Mouse (Mus musculus): ENCODE measurements around the gene Slc6a3. TPM values are rescaled to one million over a fixed set of nuclear protein-coding genes. Genes with fewer than 3 reads are reported as not detected.

Gene Slc6a3
- total and polyA plus RNA-seq, 2 experiments from 2014 or later: not detected

DNA sequence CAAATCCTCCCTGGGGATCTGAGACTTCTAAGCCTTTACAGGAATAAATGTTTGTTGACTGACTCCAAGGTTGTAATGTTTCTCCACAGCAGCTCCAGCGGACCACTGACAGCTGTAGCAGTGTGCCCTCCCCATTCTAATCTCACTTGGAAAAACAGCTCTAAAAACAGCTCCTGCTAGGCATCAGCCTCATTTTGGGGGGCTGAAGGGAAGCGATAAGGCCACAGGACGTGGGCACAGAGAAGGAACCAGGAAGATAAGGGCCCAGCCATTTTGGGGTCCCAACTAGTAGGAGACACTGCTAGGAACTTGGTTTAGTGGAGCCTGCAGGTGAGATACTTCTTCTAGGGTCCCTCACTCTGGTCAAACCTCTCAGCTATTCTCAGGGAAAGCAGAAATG is 1.3 kb upstream of the Slc6a3 start:
- DNase-seq (ENCODE audit: low spot score): no peak
- Histone ChIP-seq H3K9me3 (replicated peaks; ENCODE audit: control insufficient read depth, low read length) (no peaks in the 10 kb centered on the region), H3K4me3 (ENCODE audit: low read depth, low read length) (no peak overlapping the region), H3K4me1 (ENCODE audit: control insufficient read depth, insufficient read depth) (peaks cover 8% of the 10 kb centered on the region; the same call in 1 of the 2 replicates), H3K36me3 (replicated peaks; ENCODE audit: control insufficient read depth, insufficient read depth, low read length) (no peaks in the 10 kb centered on the region), H3K9ac (replicated peaks; ENCODE audit: low read depth, low read length) (no peak overlapping the region), H3K27me3 (ENCODE audit: control insufficient read depth, insufficient read depth, low read length) (peaks cover 51% of the 10 kb centered on the region), H3K4me2 (ENCODE audit: low read depth, low read length) (no peak overlapping the region), H3K27ac (ENCODE audit: low read depth) (no peak overlapping the region)
- no peak for TF ChIP-seq CTCF (IDR thresholded peaks at IDR 0.05; ENCODE audit: low read depth)
- no peak for TF ChIP-seq EP300 (IDR thresholded peaks at IDR 0.05; ENCODE audit: low read depth)
- no peak for ATAC-seq (ENCODE audit: insufficient read depth, low read depth)
- 31% methylated on average over 3 of the region's 3 CpGs for WGBS

DNA sequence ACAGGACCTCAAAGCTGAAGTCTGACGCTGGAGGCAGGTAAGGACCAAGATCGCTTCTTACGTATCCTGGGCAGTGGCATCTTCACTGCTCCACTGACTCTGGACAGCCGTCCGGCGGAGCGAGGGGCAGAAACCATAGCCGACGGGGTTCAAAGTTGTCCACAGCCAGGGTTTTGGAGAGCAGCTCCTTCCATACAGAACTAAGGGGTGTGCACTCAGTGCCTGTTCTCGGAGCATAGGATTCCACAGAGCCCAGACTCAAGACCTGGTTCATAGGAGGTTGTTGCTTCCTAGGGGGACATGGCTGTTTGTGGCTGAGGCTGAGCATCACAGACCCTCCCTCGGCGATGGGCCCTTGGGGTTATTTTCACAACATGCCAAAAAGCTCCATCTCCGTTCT is 277 bp downstream of the Slc6a3 start:
- Histone ChIP-seq H3K27me3 (ENCODE audit: control insufficient read depth, insufficient read depth, low read length) (peaks cover 51% of the 10 kb centered on the region), H3K4me1 (ENCODE audit: control insufficient read depth, insufficient read depth) (peaks cover 8% of the 10 kb centered on the region; the same call in 1 of the 2 replicates), H3K4me2 (ENCODE audit: low read depth, low read length) (peak overlapping the region; percentile 69), H3K4me3 (ENCODE audit: low read depth, low read length) (peak overlapping the region; percentile 45), H3K9me3 (replicated peaks; ENCODE audit: control insufficient read depth, low read length) (no peaks in the 10 kb centered on the region), H3K27ac (ENCODE audit: low read depth) (no peak overlapping the region), H3K36me3 (replicated peaks; ENCODE audit: control insufficient read depth, insufficient read depth, low read length) (no peaks in the 10 kb centered on the region), H3K9ac (replicated peaks; ENCODE audit: low read depth, low read length) (no peak overlapping the region; the same call in 1 of the 2 replicates)
- no peak for ATAC-seq (ENCODE audit: insufficient read depth, low read depth)
- DNase-seq (ENCODE audit: low spot score): no peak
- TF ChIP-seq EP300 (IDR thresholded peaks at IDR 0.05; ENCODE audit: low read depth) (no peak), CTCF (IDR thresholded peaks at IDR 0.05; ENCODE audit: low read depth) (no peak)
- 21% methylated on average over 13 of the region's 13 CpGs for WGBS

DNA sequence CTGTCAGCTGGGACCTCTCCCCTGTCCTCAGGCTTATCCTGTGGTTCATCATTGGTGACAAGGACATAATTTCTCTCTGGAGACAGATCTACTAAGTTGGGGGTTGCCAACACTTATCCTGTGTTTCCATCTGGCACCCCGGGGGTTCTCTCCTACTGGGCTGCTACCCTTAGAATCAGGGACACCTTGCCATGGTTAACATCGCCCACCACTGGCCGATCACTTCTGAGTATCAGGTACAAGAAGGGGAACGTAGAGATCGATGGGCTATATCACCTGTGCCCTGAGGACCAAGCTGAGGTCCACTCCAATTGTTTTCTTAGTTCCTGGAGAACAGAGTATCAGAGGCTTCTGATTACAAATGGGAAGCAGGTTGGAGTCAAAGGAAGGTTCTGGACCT is 27.7 kb downstream of the Slc6a3 start:
- ATAC-seq (ENCODE audit: insufficient read depth, low read depth): no peak
- Histone ChIP-seq H3K9me3 (replicated peaks; ENCODE audit: control insufficient read depth, low read length) (no peaks in the 10 kb centered on the region), H3K4me3 (ENCODE audit: low read depth, low read length) (no peak overlapping the region), H3K4me2 (ENCODE audit: low read depth, low read length) (no peak overlapping the region), H3K9ac (replicated peaks; ENCODE audit: low read depth, low read length) (no peak overlapping the region), H3K4me1 (ENCODE audit: control insufficient read depth, insufficient read depth) (no peaks in the 10 kb centered on the region), H3K36me3 (replicated peaks; ENCODE audit: control insufficient read depth, insufficient read depth, low read length) (no peaks in the 10 kb centered on the region), H3K27me3 (ENCODE audit: control insufficient read depth, insufficient read depth, low read length) (no peaks in the 10 kb centered on the region), H3K27ac (ENCODE audit: low read depth) (no peak overlapping the region)
- DNase-seq (ENCODE audit: low spot score): no peak
- TF ChIP-seq CTCF (IDR thresholded peaks at IDR 0.05; ENCODE audit: low read depth) (no peak), EP300 (IDR thresholded peaks at IDR 0.05; ENCODE audit: low read depth) (no peak)
- WGBS: 72% methylated on average over 5 of the region's 5 CpGs

DNA sequence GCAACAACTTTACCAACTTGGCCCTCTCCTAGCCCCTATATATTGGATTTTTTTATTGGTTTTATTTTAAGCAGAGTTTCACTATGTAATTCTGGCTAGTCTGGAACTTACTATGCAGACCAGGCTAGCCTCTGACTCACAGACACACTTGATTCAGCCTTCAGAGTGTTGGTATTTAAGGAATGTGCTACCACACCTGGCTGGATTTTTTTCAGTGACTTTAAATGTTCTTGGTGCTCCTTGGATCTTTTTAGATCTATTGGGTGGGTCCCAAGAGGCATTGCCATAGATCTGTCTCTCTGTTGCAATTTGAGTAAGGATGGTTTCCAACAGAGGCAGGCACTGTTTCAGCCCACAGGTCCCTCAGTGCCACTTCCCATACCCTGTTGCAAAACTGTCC is 38.5 kb downstream of the Slc6a3 start:
- Histone ChIP-seq H3K4me2 (ENCODE audit: low read depth, low read length) (no peak overlapping the region), H3K4me3 (ENCODE audit: low read depth, low read length) (no peak overlapping the region), H3K9me3 (replicated peaks; ENCODE audit: control insufficient read depth, low read length) (no peaks in the 10 kb centered on the region), H3K27me3 (ENCODE audit: control insufficient read depth, insufficient read depth, low read length) (no peaks in the 10 kb centered on the region), H3K36me3 (replicated peaks; ENCODE audit: control insufficient read depth, insufficient read depth, low read length) (no peaks in the 10 kb centered on the region), H3K9ac (replicated peaks; ENCODE audit: low read depth, low read length) (no peak overlapping the region), H3K27ac (ENCODE audit: low read depth) (no peak overlapping the region), H3K4me1 (ENCODE audit: control insufficient read depth, insufficient read depth) (no peaks in the 10 kb centered on the region)
- no peak for DNase-seq (ENCODE audit: low spot score)
- TF ChIP-seq CTCF (IDR thresholded peaks at IDR 0.05; ENCODE audit: low read depth) (no peak), EP300 (IDR thresholded peaks at IDR 0.05; ENCODE audit: low read depth) (no peak)
- ATAC-seq (ENCODE audit: insufficient read depth, low read depth): no peak

DNA sequence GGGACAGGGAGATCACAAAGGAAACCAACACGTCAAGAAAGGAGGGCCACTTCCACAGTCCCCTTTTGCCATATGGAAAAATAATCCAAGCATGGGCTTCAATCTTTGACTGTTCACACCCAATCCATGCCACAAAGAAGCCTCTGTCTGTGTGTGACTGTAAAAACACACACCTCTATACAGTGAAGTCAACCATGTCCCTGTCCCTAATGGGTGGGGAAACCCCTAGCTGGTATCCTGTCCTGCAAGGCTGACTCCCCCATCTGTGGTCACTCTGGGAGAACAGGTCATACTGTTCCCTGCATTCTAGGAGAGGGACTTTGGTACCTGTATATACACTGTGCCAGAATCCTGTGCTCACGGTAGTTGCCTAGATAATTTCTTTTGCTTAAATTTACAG is 40.7 kb downstream of the Slc6a3 start:
- no peak for DNase-seq (ENCODE audit: low spot score)
- H3K4me3 ChIP-seq (ENCODE audit: low read depth, low read length): no peak overlapping the region
- no peaks in the 10 kb centered on the region for H3K4me1 ChIP-seq (ENCODE audit: control insufficient read depth, insufficient read depth)
- no peak overlapping the region for H3K4me2 ChIP-seq (ENCODE audit: low read depth, low read length)
- H3K9me3 ChIP-seq (replicated peaks; ENCODE audit: control insufficient read depth, low read length): no peaks in the 10 kb centered on the region
- no peaks in the 10 kb centered on the region for H3K27me3 ChIP-seq (ENCODE audit: control insufficient read depth, insufficient read depth, low read length)
- H3K36me3 ChIP-seq (replicated peaks; ENCODE audit: control insufficient read depth, insufficient read depth, low read length): no peaks in the 10 kb centered on the region
- TF ChIP-seq CTCF (IDR thresholded peaks at IDR 0.05; ENCODE audit: low read depth) (no peak), EP300 (IDR thresholded peaks at IDR 0.05; ENCODE audit: low read depth) (no peak)
- no peak overlapping the region for H3K9ac ChIP-seq (replicated peaks; ENCODE audit: low read depth, low read length)
- 53% methylated on average over 2 of the region's 2 CpGs for WGBS
- ATAC-seq (ENCODE audit: insufficient read depth, low read depth): no peak
- no peak overlapping the region for H3K27ac ChIP-seq (ENCODE audit: low read depth)

DNA sequence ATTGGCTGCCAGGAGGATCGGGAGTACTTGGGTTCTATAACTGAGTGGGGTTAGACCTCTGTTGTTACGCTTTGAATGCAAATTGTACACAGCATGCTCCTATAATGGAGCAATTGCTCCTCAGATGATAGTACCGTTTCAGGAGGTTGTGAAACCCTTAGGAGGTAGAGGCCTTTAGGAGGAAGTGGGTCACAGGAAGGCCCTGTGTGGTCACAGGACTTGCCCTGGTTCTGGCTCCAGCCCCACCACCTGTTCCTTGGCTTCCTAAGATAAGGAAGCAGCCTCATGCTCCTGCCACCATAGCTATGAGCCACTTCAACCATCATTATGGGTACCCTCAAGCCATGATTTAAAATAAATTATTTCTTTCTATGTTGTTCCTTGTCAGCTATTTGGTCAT is 54.9 kb downstream of the Slc6a3 start:
- no peak overlapping the region for H3K27ac ChIP-seq (ENCODE audit: low read depth)
- H3K4me3 ChIP-seq (ENCODE audit: low read depth, low read length): no peak overlapping the region
- no peak for TF ChIP-seq EP300 (IDR thresholded peaks at IDR 0.05; ENCODE audit: low read depth)
- TF ChIP-seq CTCF (IDR thresholded peaks at IDR 0.05; ENCODE audit: low read depth): no peak
- DNase-seq (ENCODE audit: low spot score) (no peak), ATAC-seq (ENCODE audit: insufficient read depth, low read depth) (no peak)
- H3K4me1 ChIP-seq (ENCODE audit: control insufficient read depth, insufficient read depth): no peaks in the 10 kb centered on the region
- H3K4me2 ChIP-seq (ENCODE audit: low read depth, low read length): no peak overlapping the region
- no peaks in the 10 kb centered on the region for H3K36me3 ChIP-seq (replicated peaks; ENCODE audit: control insufficient read depth, insufficient read depth, low read length)
- no peak overlapping the region for H3K9ac ChIP-seq (replicated peaks; ENCODE audit: low read depth, low read length)
- 0 out of 2 replicates have a peak, but pooled peaks cover 5% of the 10 kb centered on the region for H3K27me3 ChIP-seq (ENCODE audit: control insufficient read depth, insufficient read depth, low read length)
- no peaks in the 10 kb centered on the region for H3K9me3 ChIP-seq (replicated peaks; ENCODE audit: control insufficient read depth, low read length)
- 73% methylated on average over 3 of the region's 3 CpGs for WGBS
